Mouse (Mus musculus): Measurements from ENCODE around the gene Gm10134.

DNA sequence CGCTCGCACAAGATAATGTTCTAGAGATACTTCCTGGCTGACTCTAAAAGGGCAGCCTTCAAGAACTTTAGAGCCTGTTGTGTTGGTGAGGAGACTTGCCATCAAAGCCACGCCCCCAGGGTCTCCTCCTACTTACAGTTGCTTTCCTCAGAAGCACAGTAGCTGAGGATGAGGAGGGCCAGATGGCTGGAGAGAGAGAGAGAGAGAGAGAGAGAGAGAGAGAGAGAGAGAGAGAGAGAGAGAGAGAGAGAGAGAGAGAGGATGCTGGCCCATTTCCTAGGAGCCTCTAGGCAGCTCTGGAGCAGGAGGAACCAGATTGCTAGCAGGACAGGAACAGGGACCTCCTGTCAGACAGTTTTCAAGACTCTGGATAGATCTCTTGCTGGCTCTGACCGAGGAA, 30.3 kb downstream of the Gm10134 start:
- no peak for TF ChIP-seq POLR2A (IDR thresholded peaks at IDR 0.05; ENCODE audit: extremely low read depth, insufficient read depth, low read length)
- TF ChIP-seq CTCF (IDR thresholded peaks at IDR 0.05; ENCODE audit: low read depth, low read length): no peak
